Mouse (Mus musculus) liver, embryonic 11.5 days (tissue): ENCODE measurements around the gene Hapln3. TPM values are rescaled to one million over a fixed set of nuclear protein-coding genes. Genes with fewer than 3 reads are reported as not detected.

Source experiments
- ATAC-seq: fragments of 200-750 bp; cut with Nextera tagmentation; replicated peaks from 2 replicates; pipeline ENCODE4 v1.8.0; 2017; ENCODE audit warnings: moderate number of reproducible peaks, mild to moderate bottlenecking, moderate TSS enrichment, moderate library complexity; ENCODE audit not compliant: low FRiP score
- DNase-seq: peaks from one replicate; pipeline ENCODE4 v3.0.0-alpha.2; 2017; ENCODE audit warnings: low spot score
- H3K27ac ChIP-seq: fragments of 300-500 bp; sonication (generic); 2 replicates; pipeline ENCODE4 v1.5.1; 2014; ENCODE audit warnings: mild to moderate bottlenecking, low read depth, low read length, control low read depth
- H3K27me3 ChIP-seq: fragments of 300-500 bp; sonication (generic); replicated peaks from 2 replicates; pipeline ENCODE4 v1.6.1; 2014; ENCODE audit warnings: low read length, mixed read lengths; ENCODE audit not compliant: control insufficient read depth, insufficient read depth
- H3K36me3 ChIP-seq: fragments of 300-500 bp; sonication (generic); 2 replicates; pipeline ENCODE4 v1.6.1; 2014; ENCODE audit warnings: mild to moderate bottlenecking, low read length, moderate library complexity, mixed read lengths; ENCODE audit not compliant: control insufficient read depth, insufficient read depth
- H3K4me1 ChIP-seq: fragments of 300-500 bp; sonication (generic); replicated peaks from 2 replicates; pipeline ENCODE4 v1.6.1; 2014; ENCODE audit warnings: low read length, mixed read lengths; ENCODE audit not compliant: control insufficient read depth, insufficient read depth
- H3K4me2 ChIP-seq: fragments of 300-500 bp; sonication (generic); 2 replicates; pipeline ENCODE4 v1.6.1; 2014; ENCODE audit warnings: mild to moderate bottlenecking, control low read depth, moderate library complexity
- H3K4me3 ChIP-seq: fragments of 300-500 bp; sonication (generic); 2 replicates; pipeline ENCODE4 v1.5.1; 2014; ENCODE audit warnings: low read depth, low read length, control low read depth
- H3K9ac ChIP-seq: fragments of 300-500 bp; sonication (generic); 2 replicates; pipeline ENCODE4 v1.6.1; 2014; ENCODE audit warnings: low read depth, low read length, control low read depth
- H3K9me3 ChIP-seq: fragments of 300-500 bp; sonication (generic); 2 replicates; pipeline ENCODE4 v1.6.1; 2016; ENCODE audit warnings: low read length, inconsistent platforms, mixed read lengths; ENCODE audit not compliant: control insufficient read depth
- WGBS: fragments of 180-500 bp; shearing (Covaris S2); extraction: QIAGEN DNeasy Blood & Tissue Kit; methylation state at CpG from one replicate; pipeline ENCODE4 v1.1.7; 2014; 5-methylcytosine and 5-hydroxymethylcytosine counted together
- polyA plus RNA-seq: library from polyadenylated mRNA; unstranded; fragments of >200 nt; fragmentation: Nextera tagmentation; extraction: Ambion mirVana; gene quantifications from 2 replicates; pipeline ENCODE4 v1.2.1, GENCODE M21; 2014

The Hapln3 gene
- polyA plus RNA-seq, result 0.73 and 0.95 TPM in 2 replicates

- DNase-seq (peak; percentile 37), ATAC-seq (no peak)
- H3K4me3 ChIP-seq, result peak within 1 kb of the TSS; percentile 20
- peaks cover 3% of the 10 kb centered on the region; the same call in 1 of the 2 replicates for H3K4me1 ChIP-seq
- H3K36me3 ChIP-seq, result 0 out of 2 replicates have a peak, but pooled peaks cover under 1% of the 10 kb centered on the region
- H3K27ac ChIP-seq, result no peak within 1 kb of the TSS
- no peaks in the 10 kb centered on the region for H3K9me3 ChIP-seq
- peak within 1 kb of the TSS; percentile 47 for H3K4me2 ChIP-seq
- 8% methylated on average over 19 of the region's 19 CpGs for WGBS
- peaks cover 24% of the 10 kb centered on the region for H3K27me3 ChIP-seq
- no peak within 1 kb of the TSS for H3K9ac ChIP-seq
Measured at GRCm38 (mm10) chr7:79130843-79131444, at the start of gene Hapln3. Hapln3 (minus strand) TSS chr7:79131018.

- H3K4me2 ChIP-seq, result no peak overlapping the region
- no peak overlapping the region for H3K9ac ChIP-seq
- no peaks in the 10 kb centered on the region; the same call in 1 of the 2 replicates for H3K27me3 ChIP-seq
- 0 out of 2 replicates have a peak, but pooled peaks cover 3% of the 10 kb centered on the region for H3K4me1 ChIP-seq
- H3K9me3 ChIP-seq, result no peaks in the 10 kb centered on the region
- no peak overlapping the region for H3K27ac ChIP-seq
- DNase-seq (no peak), ATAC-seq (no peak)
- WGBS, result 62% methylated on average over 3 of the region's 3 CpGs
- H3K36me3 ChIP-seq, result no peaks in the 10 kb centered on the region
- no peak overlapping the region for H3K4me3 ChIP-seq
Measured at GRCm38 (mm10) chr7:79173800-79174199, 43.0 kb upstream of the Hapln3 start.

GRCm38 (mm10) chr7:79171782-79172181 lies 41.0 kb upstream of the Hapln3 start:
- ATAC-seq (no peak), DNase-seq (no peak)
- H3K9me3 ChIP-seq, result no peaks in the 10 kb centered on the region
- H3K4me1 ChIP-seq, result 0 out of 2 replicates have a peak, but pooled peaks cover 3% of the 10 kb centered on the region
- H3K4me3 ChIP-seq, result no peak overlapping the region
- H3K4me2 ChIP-seq, result no peak overlapping the region
- no peaks in the 10 kb centered on the region; the same call in 1 of the 2 replicates for H3K27me3 ChIP-seq
- H3K9ac ChIP-seq, result no peak overlapping the region
- H3K36me3 ChIP-seq, result no peaks in the 10 kb centered on the region
- 78% methylated on average over 1 of the region's 1 CpGs for WGBS
- H3K27ac ChIP-seq, result no peak overlapping the region

- H3K4me1 ChIP-seq, result no peaks in the 10 kb centered on the region
- ATAC-seq (no peak), DNase-seq (no peak)
- no peak overlapping the region for H3K27ac ChIP-seq
- no peak overlapping the region for H3K9ac ChIP-seq
- H3K27me3 ChIP-seq, result no peaks in the 10 kb centered on the region; the same call in 1 of the 2 replicates
- H3K36me3 ChIP-seq, result no peaks in the 10 kb centered on the region
- no peak overlapping the region for H3K4me2 ChIP-seq
- no peaks in the 10 kb centered on the region for H3K9me3 ChIP-seq
- WGBS, result 71% methylated on average over 14 of the region's 14 CpGs
- H3K4me3 ChIP-seq, result no peak overlapping the region
Measured at GRCm38 (mm10) chr7:79167006-79167562, 36.3 kb upstream of the Hapln3 start.

GRCm38 (mm10) chr7:79159406-79159805 lies 28.6 kb upstream of the Hapln3 start:
- Histone ChIP-seq H3K27ac (no peak overlapping the region), H3K4me3 (no peak overlapping the region), H3K4me1 (no peaks in the 10 kb centered on the region), H3K9me3 (no peaks in the 10 kb centered on the region), H3K9ac (no peak overlapping the region), H3K27me3 (no peaks in the 10 kb centered on the region), H3K36me3 (no peaks in the 10 kb centered on the region), H3K4me2 (no peak overlapping the region)
- no peak for DNase-seq
- no peak for ATAC-seq
- WGBS, result 70% methylated on average over 1 of the region's 1 CpGs

GRCm38 (mm10) chr7:79149522-79149921 lies 18.7 kb upstream of the Hapln3 start:
- DNase-seq (no peak), ATAC-seq (no peak)
- Histone ChIP-seq H3K36me3 (no peaks in the 10 kb centered on the region; the same call in 1 of the 2 replicates), H3K9ac (no peak overlapping the region), H3K27me3 (no peaks in the 10 kb centered on the region), H3K4me3 (no peak overlapping the region; the same call in 1 of the 2 replicates), H3K27ac (no peak overlapping the region), H3K9me3 (no peaks in the 10 kb centered on the region), H3K4me1 (peaks cover 20% of the 10 kb centered on the region), H3K4me2 (peak overlapping the region; percentile 94)
- WGBS, result 39% methylated on average over 6 of the region's 6 CpGs

- H3K27ac ChIP-seq, result peak within 1 kb of the TSS; percentile 55
- H3K4me2 ChIP-seq, result peak within 1 kb of the TSS; percentile 94
- peaks cover 20% of the 10 kb centered on the region for H3K4me1 ChIP-seq
- ATAC-seq (peak; percentile 91), DNase-seq (peak; percentile 87)
- peak within 1 kb of the TSS; percentile 71 for H3K4me3 ChIP-seq
- no peaks in the 10 kb centered on the region for H3K9me3 ChIP-seq
- H3K9ac ChIP-seq, result peak within 1 kb of the TSS; percentile 64
- H3K36me3 ChIP-seq, result no peaks in the 10 kb centered on the region; the same call in 1 of the 2 replicates
- no peaks in the 10 kb centered on the region for H3K27me3 ChIP-seq
- under 1% methylated on average over 39 of the region's 39 CpGs for WGBS
Measured at GRCm38 (mm10) chr7:79148711-79149266, 18.0 kb upstream of the Hapln3 start, which contains the start of gene Mfge8. Mfge8 (minus strand) TSS chr7:79149060.

GRCm38 (mm10) chr7:79147931-79148653 lies 17.3 kb upstream of the Hapln3 start:
- Histone ChIP-seq H3K4me3 (peak overlapping the region; percentile 71), H3K9me3 (no peaks in the 10 kb centered on the region), H3K4me2 (peak overlapping the region; percentile 94), H3K27me3 (no peaks in the 10 kb centered on the region), H3K36me3 (no peaks in the 10 kb centered on the region; the same call in 1 of the 2 replicates), H3K9ac (peak overlapping the region; percentile 64), H3K4me1 (peaks cover 20% of the 10 kb centered on the region), H3K27ac (peak overlapping the region; percentile 55; the same call in 1 of the 2 replicates)
- peak; percentile 45 for DNase-seq
- no peak for ATAC-seq
- 2% methylated on average over 20 of the region's 20 CpGs for WGBS
